Mouse (Mus musculus) layer of hippocampus, adult 8-10 months (tissue): ENCODE results near the gene Mlec. TPM values are rescaled to one million over a fixed set of nuclear protein-coding genes. Genes with fewer than 3 reads are reported as not detected.

ENCODE experiments used
- DNase-seq, 2 experiments: peaks; one replicate each; pipeline ENCODE4 v3.0.0; 2022; ENCODE audit warnings: low spot score in 2 of 2
- total RNA-seq, 4 experiments: library from RNA; stranded (reverse); gene quantifications; 2 replicates each; pipeline ENCODE4 v1.2.4; 2022

Gene Mlec
- total RNA-seq: 100 to 1,000 TPM in 1 of 4 experiments, 10 to 100 TPM in 3; 80.4 to 100 (median 89.0) TPM

DNA sequence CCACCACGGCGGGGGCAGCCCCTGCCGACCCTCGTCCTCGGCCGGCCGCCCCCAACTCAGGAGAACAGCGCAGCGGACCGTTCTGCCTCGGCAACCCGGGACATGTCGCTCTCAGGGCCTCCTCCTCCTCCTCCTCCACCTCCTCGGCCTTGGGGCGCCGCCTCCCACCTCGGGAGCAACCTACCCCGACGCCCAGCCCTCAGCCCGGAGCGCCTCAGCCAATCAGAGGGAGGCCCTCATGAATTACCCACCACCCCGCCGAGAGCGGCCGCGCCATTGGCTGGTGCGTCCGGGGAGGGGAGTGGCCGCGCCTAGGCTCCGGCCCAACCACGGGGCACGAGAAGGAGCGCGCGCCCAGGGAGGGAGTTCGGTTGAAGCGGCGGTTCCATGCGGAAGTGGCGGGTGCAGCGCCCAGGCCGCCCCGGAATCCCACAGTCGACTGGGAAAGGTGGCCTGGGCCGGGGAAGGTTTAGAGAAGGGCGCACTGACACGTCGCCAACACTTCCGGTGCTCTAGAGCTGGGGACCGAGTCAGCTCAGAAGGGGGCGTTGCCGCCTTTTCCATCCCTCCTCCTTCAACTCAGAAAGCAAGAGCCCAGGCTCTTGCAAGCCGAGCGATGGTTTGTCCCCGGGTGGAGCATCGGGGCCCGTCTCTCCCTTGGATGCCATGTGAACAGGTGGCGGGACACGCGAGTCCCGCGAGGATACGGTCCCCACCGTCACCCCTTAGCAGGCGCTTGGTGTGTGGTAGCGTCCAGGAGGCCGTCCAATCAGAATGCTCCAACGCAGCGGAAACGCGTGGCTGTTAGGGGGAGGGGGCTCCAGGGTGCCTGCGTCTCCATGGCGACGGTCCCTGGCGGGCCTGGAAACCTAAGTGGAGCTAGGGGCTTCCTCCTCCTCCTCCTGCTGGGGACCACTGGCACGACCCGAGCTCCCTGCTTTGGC lies at the start of gene Mlec:
Mlec (minus strand) TSS at position 140 of the 944 bp plus-strand sequence.
- DNase-seq: peak; percentile 98 to 99

GRCm38 (mm10) chr5:115207244-115207643 lies 49.3 kb upstream of the Mlec start:
- DNase-seq: no peak

- DNase-seq: peak; percentile 58 to 77
These were observed 46.8 kb upstream of the Mlec start for GRCm38 (mm10) chr5:115204562-115205311.

DNA sequence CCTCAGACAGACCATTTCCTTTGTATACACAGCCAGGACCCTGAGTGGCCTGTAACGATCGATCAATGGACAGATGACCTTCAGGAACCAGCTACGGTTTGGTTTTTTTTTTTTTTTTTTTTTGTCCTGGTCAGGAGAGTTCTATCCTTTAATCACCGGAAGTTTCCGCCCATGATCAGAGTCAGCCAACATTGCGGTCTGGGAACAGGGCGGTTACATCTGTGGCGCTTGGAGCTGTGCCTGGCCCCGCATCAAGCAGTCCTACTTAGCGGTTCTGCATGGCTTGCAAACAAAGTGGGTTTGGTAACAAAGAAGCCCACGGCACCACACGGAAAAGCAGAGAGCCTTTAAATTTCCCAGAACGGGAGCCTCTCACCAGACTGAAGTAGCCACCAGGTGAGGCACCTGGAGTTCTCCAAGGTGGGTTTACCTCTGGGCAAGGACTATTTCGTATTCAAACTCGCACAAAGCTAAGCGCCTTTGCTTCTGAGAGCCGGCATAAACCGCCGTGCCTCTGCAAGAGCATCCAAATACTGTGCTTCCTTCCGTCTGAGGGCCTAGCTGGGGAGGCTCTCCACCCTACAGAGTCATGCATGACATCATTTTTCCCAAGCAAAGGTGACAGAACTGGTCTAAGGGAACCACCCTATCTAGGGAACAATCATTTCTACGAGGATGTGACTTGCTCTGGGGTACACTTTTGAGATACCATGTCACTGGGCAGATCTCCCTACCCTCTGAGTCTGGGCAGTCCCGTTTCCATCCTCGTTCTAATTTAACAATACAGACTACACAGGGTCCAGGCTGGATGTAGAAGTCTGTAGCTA lies 46.0 kb upstream of the Mlec start:
- DNase-seq: no peak

- no peak for DNase-seq
These were observed 36.7 kb upstream of the Mlec start for GRCm38 (mm10) chr5:115194626-115195221.

DNA sequence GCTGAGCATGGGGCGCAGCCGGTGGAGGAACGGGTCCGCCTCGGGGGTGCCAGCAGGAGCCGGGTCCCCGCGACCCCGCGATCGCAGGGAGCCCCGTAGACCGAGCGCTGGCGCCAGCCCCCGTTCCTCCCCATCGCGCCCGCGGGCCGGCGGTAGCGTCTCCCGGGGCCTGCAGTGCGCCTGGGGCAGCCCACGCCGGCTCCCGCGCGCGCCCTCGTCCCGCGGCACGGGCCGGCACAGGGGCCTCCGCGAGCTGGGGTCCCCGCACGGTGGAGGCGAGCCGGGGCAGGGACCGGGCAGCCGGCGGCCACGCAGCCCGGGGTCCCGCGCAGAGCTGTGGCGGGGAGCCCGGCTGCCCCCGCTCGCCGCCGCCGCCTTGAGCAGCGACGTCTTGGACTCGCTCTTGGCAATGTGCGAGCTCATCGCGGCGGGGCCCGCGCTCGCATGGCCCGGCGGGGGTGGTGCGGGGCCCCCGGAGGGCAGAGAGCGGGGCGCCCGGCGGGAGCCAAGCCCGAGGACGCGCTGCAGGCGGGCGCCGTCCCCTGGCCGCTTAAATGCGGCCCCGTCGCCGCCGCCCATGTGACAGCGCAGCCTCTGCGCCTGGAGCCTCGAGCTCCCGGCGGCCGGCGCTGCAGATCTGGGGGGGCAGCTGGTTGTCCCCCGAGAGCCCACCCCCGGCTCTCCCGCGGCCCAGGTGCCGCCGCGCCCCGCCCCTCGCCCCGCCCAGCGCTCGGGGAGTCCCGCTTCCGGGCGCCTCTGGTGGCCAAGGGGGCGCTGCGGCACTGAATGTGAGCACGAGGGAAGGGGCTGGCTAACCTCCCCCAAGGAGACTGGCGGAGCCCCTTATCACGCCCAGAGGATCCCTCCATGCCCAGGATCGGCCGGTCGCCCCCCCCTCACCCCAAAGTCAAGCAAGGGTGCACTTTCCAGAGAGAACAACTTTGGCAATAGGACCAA lies 36.0 kb upstream of the Mlec start, which contains the start of gene Cabp1:
Cabp1 (minus strand) TSS at position 713 of the 957 bp plus-strand sequence.
- DNase-seq: peak in 1 of 2 experiments; percentile 45

- DNase-seq: no peak
These were observed 35.2 kb upstream of the Mlec start for GRCm38 (mm10) chr5:115193226-115193625.

GRCm38 (mm10) chr5:115192828-115193195 lies 34.8 kb upstream of the Mlec start:
- DNase-seq: no peak

DNA sequence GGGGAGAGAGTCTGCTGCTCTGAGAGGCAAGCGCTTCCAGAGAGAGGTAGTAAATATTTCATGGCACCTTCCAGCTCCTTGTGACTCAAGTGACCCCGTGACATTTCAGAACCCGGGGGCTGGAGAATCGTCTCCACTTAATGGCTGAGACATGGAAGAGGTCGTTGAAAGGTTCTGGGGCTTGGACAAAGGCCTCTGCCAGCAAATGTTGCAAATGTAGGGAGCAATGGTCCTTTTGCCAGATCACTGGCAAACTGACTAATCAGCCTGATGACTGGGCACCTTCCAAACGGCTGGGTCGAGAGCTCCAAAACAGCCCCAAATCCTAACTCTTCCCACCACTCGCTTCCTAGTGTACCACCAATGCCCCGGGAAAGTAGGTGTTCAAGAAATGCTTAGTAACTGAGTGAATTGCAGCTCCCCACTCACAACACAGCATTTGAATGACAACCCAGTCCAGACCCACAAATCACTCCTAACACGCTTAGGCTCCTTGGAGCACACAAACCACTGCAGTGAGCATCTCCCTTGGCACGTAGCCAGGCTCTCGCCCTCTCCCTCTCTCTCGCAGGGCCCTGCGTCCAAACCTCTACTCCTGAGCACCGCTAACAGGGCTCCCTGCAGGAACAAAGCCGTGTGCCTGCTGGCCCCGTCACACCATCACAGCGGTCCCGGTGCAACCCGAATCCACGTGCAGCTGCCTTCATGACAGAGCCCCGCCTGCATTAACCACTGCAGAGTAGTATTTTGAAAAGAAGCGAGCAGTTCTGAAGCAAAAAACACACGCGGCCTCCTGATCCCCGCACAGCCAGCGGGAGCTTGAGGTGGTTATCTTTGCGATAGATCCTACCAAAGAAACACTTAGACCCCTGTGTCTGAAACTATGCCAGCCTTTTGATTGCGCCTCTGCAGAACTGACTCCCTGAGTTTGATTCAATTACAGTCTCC lies 34.2 kb upstream of the Mlec start:
- DNase-seq: no peak

DNA sequence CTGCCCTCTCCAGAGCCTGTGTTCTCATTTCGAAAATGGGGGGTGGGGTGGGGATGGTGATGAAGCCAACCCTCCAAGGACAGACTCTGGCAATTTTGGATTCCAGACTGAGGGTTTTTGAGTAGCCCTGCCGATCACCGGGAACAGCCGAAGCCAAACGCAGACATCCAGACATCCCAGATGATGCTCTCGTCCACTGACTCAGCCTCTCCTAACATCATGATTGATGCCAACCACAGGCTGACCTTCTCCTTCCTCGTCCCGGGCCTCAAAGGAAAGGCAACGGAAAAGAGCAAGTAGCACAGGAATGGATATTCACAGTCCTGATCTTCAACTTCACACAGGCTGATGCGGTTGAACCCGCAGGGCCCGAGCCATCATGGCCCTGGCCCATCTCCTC lies 32.1 kb upstream of the Mlec start:
- no peak for DNase-seq

- DNase-seq: no peak
These were observed 30.8 kb upstream of the Mlec start for GRCm38 (mm10) chr5:115188824-115189223.

- peak; percentile 87 to 95 for DNase-seq
These were observed 29.5 kb upstream of the Mlec start for GRCm38 (mm10) chr5:115187188-115188131.

GRCm38 (mm10) chr5:115186371-115187073 lies 28.5 kb upstream of the Mlec start:
- DNase-seq: no peak

DNA sequence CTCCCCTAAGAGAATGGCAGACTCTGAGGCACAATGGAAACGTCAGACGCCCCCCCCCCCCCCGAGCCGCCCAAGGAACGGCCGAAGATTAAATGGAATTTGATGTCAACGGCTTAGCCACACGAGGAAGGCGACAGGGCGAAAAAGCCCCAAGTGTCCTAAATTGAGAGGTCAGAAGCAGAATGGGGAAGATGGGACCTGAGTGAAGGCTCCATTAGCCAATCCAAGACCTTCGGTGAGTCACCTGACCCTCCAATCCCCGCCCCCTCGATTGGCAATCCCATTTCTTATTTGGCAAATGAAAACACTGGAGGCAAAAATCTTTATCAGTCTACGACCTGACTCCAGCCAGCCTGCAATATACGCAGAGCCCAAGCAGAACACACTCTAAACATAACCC lies 26.7 kb upstream of the Mlec start:
- peak in 1 of 2 experiments; percentile 64 for DNase-seq

DNA sequence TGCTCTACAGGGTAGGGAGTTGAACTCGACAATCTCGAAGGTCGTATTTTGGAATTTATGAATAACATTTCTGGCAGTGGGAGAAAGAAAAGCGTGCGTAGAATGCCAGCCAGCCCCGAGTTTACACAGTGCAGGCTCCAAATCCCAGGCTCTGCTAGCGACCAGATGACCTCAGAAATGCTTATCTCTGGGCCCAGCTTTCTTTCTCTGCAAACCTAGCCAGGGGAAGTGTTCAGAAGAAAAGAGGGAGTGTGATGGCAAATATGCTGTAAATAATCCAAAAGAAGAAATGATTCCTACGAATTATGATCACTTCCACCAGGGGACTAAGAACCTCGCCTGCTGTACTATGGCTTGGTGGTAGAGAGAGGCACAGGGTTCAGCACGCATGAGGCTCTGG lies 25.5 kb upstream of the Mlec start:
- no peak for DNase-seq

DNA sequence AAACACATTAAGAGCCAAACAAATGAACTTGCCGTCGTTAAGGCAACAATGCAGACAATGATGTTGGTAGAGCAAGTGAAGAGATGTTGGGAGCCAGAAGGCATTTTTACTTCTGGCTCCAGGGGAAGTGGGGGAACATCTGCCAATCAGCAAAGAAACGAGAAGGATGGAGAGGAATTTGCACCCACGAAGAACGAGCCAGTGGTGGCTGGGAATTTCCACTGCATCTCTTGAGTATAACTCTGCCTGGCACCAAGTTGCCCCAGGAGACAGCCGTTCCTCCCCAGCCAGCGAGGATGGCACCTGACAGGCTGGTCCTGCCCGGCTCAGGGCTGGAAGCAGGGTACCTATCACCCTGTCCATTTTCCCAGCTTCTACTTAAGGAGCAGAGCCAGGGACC lies 24.9 kb upstream of the Mlec start:
- DNase-seq: no peak
